Mouse (Mus musculus): ENCODE results near the gene Usp24. TPM values are rescaled to one million over a fixed set of nuclear protein-coding genes. Genes with fewer than 3 reads are reported as not detected.
"Not testable (repeated sequence)": the region's sequence is repeated elsewhere in the genome, so short reads cannot be mapped to it uniquely, and the experiment has no call there.

Usp24 gene
- polyA plus RNA-seq, 1 experiment from 2014 or later, result 9.1 TPM

GRCm38 (mm10) chr4:106322846-106323245 lies 6.8 kb downstream of the Usp24 start:
- no peak overlapping the region for H3K4me3 ChIP-seq
- no peak overlapping the region for H3K4me2 ChIP-seq
- WGBS, result 87% methylated on average over 10 of the region's 10 CpGs
- H3K4me1 ChIP-seq, result peaks cover 36% of the 10 kb centered on the region
- H3K9me3 ChIP-seq, result no peaks in the 10 kb centered on the region
- H3K27me3 ChIP-seq, result no peaks in the 10 kb centered on the region
- ATAC-seq (ENCODE audit: insufficient number of reproducible peaks, insufficient read depth, low FRiP score, low TSS enrichment, low read depth), result no peak
- peaks cover 4% of the 10 kb centered on the region; the same call in 1 of the 2 replicates for H3K36me3 ChIP-seq
- no peak overlapping the region for H3K27ac ChIP-seq
- H3K9ac ChIP-seq, result no peak overlapping the region

DNA sequence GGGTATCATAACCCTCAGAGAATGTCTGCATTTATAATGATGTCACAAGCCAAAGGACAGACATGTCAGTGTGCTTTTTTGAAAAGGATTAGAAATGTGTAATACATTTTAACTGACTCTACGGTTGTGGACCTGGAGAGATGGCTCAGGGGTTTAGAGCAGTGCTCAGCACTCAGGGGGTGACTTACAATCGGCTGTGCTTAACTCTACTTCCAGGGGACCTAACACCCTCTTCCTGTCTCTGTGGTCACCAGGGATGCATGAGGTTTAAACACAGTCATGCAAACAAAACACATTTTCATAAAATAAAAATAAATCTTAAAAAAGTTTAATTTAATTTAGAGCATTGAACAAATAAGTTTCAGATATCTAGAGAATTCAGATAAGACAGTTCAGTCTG lies 7.3 kb downstream of the Usp24 start:
- H3K27me3 ChIP-seq, result no peaks in the 10 kb centered on the region
- WGBS, result 60% methylated on average over 2 of the region's 2 CpGs
- ATAC-seq (ENCODE audit: insufficient number of reproducible peaks, insufficient read depth, low FRiP score, low TSS enrichment, low read depth), result no peak
- H3K27ac ChIP-seq, result no peak overlapping the region
- H3K4me2 ChIP-seq, result no peak overlapping the region
- H3K4me1 ChIP-seq, result peaks cover 31% of the 10 kb centered on the region
- H3K4me3 ChIP-seq, result no peak overlapping the region
- peaks cover 4% of the 10 kb centered on the region; the same call in 1 of the 2 replicates for H3K36me3 ChIP-seq
- no peaks in the 10 kb centered on the region for H3K9me3 ChIP-seq
- H3K9ac ChIP-seq, result no peak overlapping the region

GRCm38 (mm10) chr4:106327436-106327835 lies 11.4 kb downstream of the Usp24 start:
- ATAC-seq (ENCODE audit: insufficient number of reproducible peaks, insufficient read depth, low FRiP score, low TSS enrichment, low read depth), result no peak
- Histone ChIP-seq H3K36me3 (peaks cover 4% of the 10 kb centered on the region; the same call in 1 of the 2 replicates), H3K9me3 (no peaks in the 10 kb centered on the region), H3K4me1 (peaks cover 16% of the 10 kb centered on the region; the same call in 1 of the 2 replicates), H3K27ac (no peak overlapping the region), H3K27me3 (no peaks in the 10 kb centered on the region), H3K4me3 (no peak overlapping the region), H3K4me2 (no peak overlapping the region), H3K9ac (no peak overlapping the region)
- 87% methylated on average over 5 of the region's 5 CpGs for WGBS

- no peaks in the 10 kb centered on the region for H3K9me3 ChIP-seq
- H3K4me3 ChIP-seq, result no peak overlapping the region
- peaks cover 4% of the 10 kb centered on the region; the same call in 1 of the 2 replicates for H3K36me3 ChIP-seq
- no peak for ATAC-seq (ENCODE audit: insufficient number of reproducible peaks, insufficient read depth, low FRiP score, low TSS enrichment, low read depth)
- WGBS, result 94% methylated on average over 4 of the region's 4 CpGs
- no peak overlapping the region for H3K9ac ChIP-seq
- no peaks in the 10 kb centered on the region for H3K27me3 ChIP-seq
- H3K27ac ChIP-seq, result no peak overlapping the region
- H3K4me2 ChIP-seq, result no peak overlapping the region
- H3K4me1 ChIP-seq, result 0 out of 2 replicates have a peak, but pooled peaks cover 8% of the 10 kb centered on the region
These were observed 12.7 kb downstream of the Usp24 start for GRCm38 (mm10) chr4:106328704-106329103.

GRCm38 (mm10) chr4:106329171-106329570 lies 13.2 kb downstream of the Usp24 start:
- not testable (repeated sequence) for H3K4me1 ChIP-seq; H3K36me3 ChIP-seq; ATAC-seq (ENCODE audit: insufficient number of reproducible peaks, insufficient read depth, low FRiP score, low TSS enrichment, low read depth); H3K9ac ChIP-seq; H3K4me3 ChIP-seq; H3K4me2 ChIP-seq; H3K9me3 ChIP-seq; H3K27ac ChIP-seq; H3K27me3 ChIP-seq
- 86% methylated on average over 6 of the region's 6 CpGs for WGBS

DNA sequence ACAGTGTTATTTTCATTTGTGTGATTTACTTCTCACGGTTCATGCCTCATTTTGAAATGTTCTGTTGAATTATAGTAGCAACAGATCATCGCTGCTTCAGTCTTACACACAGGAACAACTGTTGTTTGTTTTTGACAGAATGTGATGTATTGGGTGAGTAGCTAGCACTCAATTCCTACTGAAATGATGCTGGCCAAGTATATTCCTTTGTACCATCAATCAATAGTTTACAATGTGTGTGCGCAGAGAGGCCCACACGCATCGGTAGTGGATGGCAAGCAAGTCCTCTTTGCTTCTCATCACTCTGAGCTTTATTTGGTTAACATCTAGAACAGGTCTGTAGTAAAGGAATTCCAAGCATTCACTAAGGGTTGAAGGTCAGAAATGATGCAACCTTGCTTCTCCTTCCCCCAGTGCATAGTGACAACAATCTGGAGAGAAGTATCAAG lies 14.4 kb downstream of the Usp24 start:
- H3K27ac ChIP-seq, result no peak overlapping the region
- WGBS, result 77% methylated on average over 5 of the region's 5 CpGs
- no peak overlapping the region for H3K4me3 ChIP-seq
- H3K4me2 ChIP-seq, result no peak overlapping the region
- ATAC-seq (ENCODE audit: insufficient number of reproducible peaks, insufficient read depth, low FRiP score, low TSS enrichment, low read depth), result no peak
- H3K36me3 ChIP-seq, result peaks cover 4% of the 10 kb centered on the region; the same call in 1 of the 2 replicates
- 0 out of 2 replicates have a peak, but pooled peaks cover 5% of the 10 kb centered on the region for H3K4me1 ChIP-seq
- H3K9ac ChIP-seq, result no peak overlapping the region
- H3K9me3 ChIP-seq, result no peaks in the 10 kb centered on the region
- no peaks in the 10 kb centered on the region for H3K27me3 ChIP-seq

DNA sequence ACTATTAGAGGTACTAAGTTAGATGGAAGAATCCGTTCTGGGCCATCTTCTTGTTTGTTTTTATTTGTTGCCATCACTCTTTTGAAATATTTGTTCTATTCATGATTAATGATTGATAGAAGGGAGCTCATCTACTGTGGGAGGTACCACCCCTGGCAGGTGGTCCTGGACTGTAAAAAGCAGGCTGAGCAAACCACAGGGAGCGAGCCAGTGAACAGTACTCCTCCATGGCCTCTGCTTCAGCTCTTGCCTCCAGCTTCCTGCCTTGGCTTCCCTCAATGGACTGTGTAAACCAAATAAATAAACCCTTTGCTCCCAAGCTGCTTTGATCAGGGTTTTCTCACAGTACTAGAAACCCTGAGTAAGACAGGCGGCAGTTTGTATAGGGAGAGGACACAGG lies 17.1 kb downstream of the Usp24 start:
- H3K36me3 ChIP-seq, result no peaks in the 10 kb centered on the region
- no peak overlapping the region for H3K27ac ChIP-seq
- no peak overlapping the region for H3K4me2 ChIP-seq
- H3K9me3 ChIP-seq, result no peaks in the 10 kb centered on the region
- no peaks in the 10 kb centered on the region for H3K27me3 ChIP-seq
- WGBS, result 87% methylated on average over 3 of the region's 3 CpGs
- H3K4me1 ChIP-seq, result 0 out of 2 replicates have a peak, but pooled peaks cover 5% of the 10 kb centered on the region
- H3K9ac ChIP-seq, result no peak overlapping the region
- no peak for ATAC-seq (ENCODE audit: insufficient number of reproducible peaks, insufficient read depth, low FRiP score, low TSS enrichment, low read depth)
- H3K4me3 ChIP-seq, result no peak overlapping the region

DNA sequence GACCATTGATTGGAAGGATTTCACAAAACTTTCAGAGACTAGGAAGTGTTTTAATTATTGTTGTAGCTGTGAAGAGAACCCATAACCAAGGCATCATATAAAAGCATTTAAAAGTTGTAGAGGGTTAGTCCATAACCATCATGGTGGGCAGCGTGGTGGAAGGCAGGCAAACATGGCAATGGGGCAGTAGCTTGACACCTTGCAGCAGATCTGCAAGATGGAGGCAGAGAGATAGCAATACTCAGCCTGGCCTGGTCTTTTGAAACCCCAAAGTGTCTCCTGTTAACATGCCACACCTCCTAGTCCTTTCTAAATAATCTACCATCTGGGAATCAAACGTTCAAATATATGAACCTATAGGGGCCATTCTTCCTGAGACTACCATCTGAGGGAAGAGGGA lies 17.6 kb downstream of the Usp24 start:
- Histone ChIP-seq H3K9ac (no peak overlapping the region), H3K4me2 (no peak overlapping the region), H3K4me3 (no peak overlapping the region), H3K27me3 (no peaks in the 10 kb centered on the region), H3K9me3 (no peaks in the 10 kb centered on the region), H3K27ac (no peak overlapping the region), H3K4me1 (0 out of 2 replicates have a peak, but pooled peaks cover 5% of the 10 kb centered on the region), H3K36me3 (no peaks in the 10 kb centered on the region)
- 80% methylated on average over 2 of the region's 2 CpGs for WGBS
- no peak for ATAC-seq (ENCODE audit: insufficient number of reproducible peaks, insufficient read depth, low FRiP score, low TSS enrichment, low read depth)

- H3K27ac ChIP-seq, result no peak overlapping the region
- 88% methylated on average over 1 of the region's 1 CpGs for whole genome bisulfite sequencing
- no peaks in the 10 kb centered on the region for H3K4me1 ChIP-seq
- no peaks in the 10 kb centered on the region for H3K9me3 ChIP-seq
- no peak for ATAC-seq (ENCODE audit: insufficient number of reproducible peaks, insufficient read depth, low FRiP score, low TSS enrichment, low read depth)
- no peaks in the 10 kb centered on the region for H3K27me3 ChIP-seq
- H3K4me2 ChIP-seq, result no peak overlapping the region
- no peak overlapping the region for H3K9ac ChIP-seq
- H3K36me3 ChIP-seq, result no peaks in the 10 kb centered on the region
- H3K4me3 ChIP-seq, result no peak overlapping the region
These were observed 19.8 kb downstream of the Usp24 start for GRCm38 (mm10) chr4:106335858-106336257.

DNA sequence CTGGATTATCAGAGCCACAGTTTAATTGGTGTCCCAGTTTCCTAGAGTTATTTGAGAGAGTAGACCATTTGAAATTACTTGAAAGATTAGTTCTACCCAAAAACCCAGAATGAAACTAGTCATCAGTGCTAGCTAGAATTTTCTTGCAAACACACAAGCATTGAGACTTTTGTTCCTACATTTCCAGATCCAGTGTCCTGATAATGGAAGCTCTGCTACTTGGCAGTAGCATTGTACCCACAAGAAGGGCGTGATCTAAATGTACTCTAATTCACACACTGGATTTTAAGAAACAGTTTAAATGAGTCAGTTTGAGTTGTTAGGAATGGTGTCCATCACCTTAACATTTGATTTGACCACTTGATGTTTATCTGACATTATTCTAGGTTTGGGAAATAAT lies 31.7 kb downstream of the Usp24 start:
- Histone ChIP-seq H3K4me1 (no peaks in the 10 kb centered on the region), H3K36me3 (peaks cover 63% of the 10 kb centered on the region), H3K27ac (no peak overlapping the region), H3K27me3 (no peaks in the 10 kb centered on the region), H3K4me2 (no peak overlapping the region), H3K9me3 (no peaks in the 10 kb centered on the region), H3K9ac (no peak overlapping the region), H3K4me3 (no peak overlapping the region)
- ATAC-seq (ENCODE audit: insufficient number of reproducible peaks, insufficient read depth, low FRiP score, low TSS enrichment, low read depth), result no peak
- 95% methylated on average over 1 of the region's 1 CpGs for WGBS

- WGBS, result 84% methylated on average over 2 of the region's 2 CpGs
- not testable (repeated sequence) for ATAC-seq (ENCODE audit: insufficient number of reproducible peaks, insufficient read depth, low FRiP score, low TSS enrichment, low read depth); H3K9me3 ChIP-seq; H3K27me3 ChIP-seq; H3K4me1 ChIP-seq; H3K4me2 ChIP-seq; H3K9ac ChIP-seq; H3K4me3 ChIP-seq; H3K27ac ChIP-seq
- peaks cover 54% of the 10 kb centered on the region for H3K36me3 ChIP-seq
These were observed 39.0 kb downstream of the Usp24 start for GRCm38 (mm10) chr4:106355025-106355424.

GRCm38 (mm10) chr4:106370013-106370412 lies 54.0 kb downstream of the Usp24 start:
- Histone ChIP-seq H3K27ac (no peak overlapping the region), H3K9ac (no peak overlapping the region), H3K4me2 (no peak overlapping the region), H3K4me1 (no peaks in the 10 kb centered on the region), H3K9me3 (no peaks in the 10 kb centered on the region), H3K27me3 (no peaks in the 10 kb centered on the region), H3K36me3 (peaks cover 54% of the 10 kb centered on the region), H3K4me3 (no peak overlapping the region)
- 90% methylated on average over 6 of the region's 6 CpGs for WGBS
- ATAC-seq (ENCODE audit: insufficient number of reproducible peaks, insufficient read depth, low FRiP score, low TSS enrichment, low read depth), result no peak
